Mouse (Mus musculus): ENCODE results near the gene Kcnk13.

DNA sequence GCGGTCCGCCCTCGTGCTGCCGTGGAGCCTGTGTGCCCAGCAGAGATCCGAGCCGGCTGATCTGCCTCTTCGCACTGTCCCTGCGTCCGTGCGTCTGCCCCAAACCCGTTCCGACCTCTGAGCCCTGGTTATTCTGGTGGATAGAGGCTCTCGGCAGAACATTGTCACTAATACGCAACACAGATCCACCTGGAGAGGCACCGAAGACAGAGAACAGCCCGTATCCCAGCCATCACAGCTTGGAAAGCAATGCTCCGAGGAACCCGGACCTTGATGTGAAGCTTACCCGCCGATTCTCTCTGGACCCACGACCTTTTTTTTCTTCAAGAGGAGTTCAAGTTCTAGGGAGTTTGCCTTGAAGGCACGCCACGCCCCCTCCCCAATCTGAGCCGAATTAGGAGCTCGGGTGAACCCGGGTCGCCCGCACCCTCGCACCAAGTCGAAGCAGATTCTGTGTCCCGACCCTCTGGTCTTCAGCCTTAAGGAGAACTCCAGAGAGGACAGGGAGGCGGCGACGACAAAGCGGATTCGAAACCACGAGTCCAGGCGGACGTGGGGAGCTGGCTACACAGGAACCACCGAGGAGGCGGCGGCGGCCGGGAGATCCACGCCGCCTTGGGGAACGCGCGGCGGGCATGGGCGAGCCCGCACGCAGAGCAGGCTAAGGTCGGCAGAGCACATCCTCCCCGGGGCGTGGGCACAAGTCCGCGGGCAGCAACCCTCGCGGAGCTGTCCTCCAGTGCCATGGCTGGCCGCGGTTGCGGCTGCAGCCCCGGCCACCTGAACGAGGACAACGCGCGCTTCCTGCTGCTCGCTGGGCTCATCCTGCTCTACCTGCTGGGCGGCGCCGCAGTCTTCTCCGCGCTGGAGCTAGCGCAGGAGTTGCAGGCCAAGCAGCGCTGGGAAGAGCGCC lies 1.2 kb downstream of the Kcnk13 start:
- TF ChIP-seq POLR2A (IDR thresholded peaks at IDR 0.05; ENCODE audit: insufficient read depth, low read length) (no peak), CTCF (IDR thresholded peaks at IDR 0.05; ENCODE audit: low read depth, low read length) (no peak), EP300 (IDR thresholded peaks at IDR 0.05; ENCODE audit: insufficient read depth, low read depth, low read length) (no peak)

All from ES-Bruce4 (cell line).